Mouse (Mus musculus): ENCODE data around the gene Nptn. TPM values are rescaled to one million over a fixed set of nuclear protein-coding genes. Genes with fewer than 3 reads are reported as not detected.

Gene Nptn
- polyA plus RNA-seq, 1 experiment from 2014 or later = 85.5 TPM

GRCm38 (mm10) chr9:58657735-58658512 lies 75.9 kb downstream of the Nptn start:
- Histone ChIP-seq H3K9me3 (replicated peaks; ENCODE audit: control insufficient read depth, low read length) (no peaks in the 10 kb centered on the region), H3K36me3 (ENCODE audit: control insufficient read depth, insufficient read depth) (peaks cover 17% of the 10 kb centered on the region), H3K9ac (ENCODE audit: low read depth, low read length) (peak overlapping the region; percentile 53), H3K4me1 (ENCODE audit: control insufficient read depth, low read depth, low read length) (peaks cover 66% of the 10 kb centered on the region), H3K4me2 (ENCODE audit: low read depth, low read length) (peak overlapping the region; percentile 54), H3K27ac (ENCODE audit: low read length) (peak overlapping the region; percentile 95), H3K4me3 (ENCODE audit: low read depth, low read length) (peak overlapping the region; percentile 18), H3K27me3 (ENCODE audit: control insufficient read depth, insufficient read depth, low read depth, low read length) (no peaks in the 10 kb centered on the region)
- 20% methylated on average over 5 of the region's 5 CpGs for WGBS (ENCODE audit: insufficient replicate concordance)
- ATAC-seq (ENCODE audit: low read depth) = peak; percentile 85

- WGBS (ENCODE audit: insufficient replicate concordance) = 27% methylated on average over 4 of the region's 4 CpGs
- no peak for ATAC-seq (ENCODE audit: low read depth)
- no peak overlapping the region for H3K4me3 ChIP-seq (ENCODE audit: low read depth, low read length)
- H3K36me3 ChIP-seq (ENCODE audit: control insufficient read depth, insufficient read depth) = peaks cover 13% of the 10 kb centered on the region
- peak overlapping the region; percentile 95 for H3K27ac ChIP-seq (ENCODE audit: low read length)
- peak overlapping the region; percentile 54; the same call in 1 of the 2 replicates for H3K4me2 ChIP-seq (ENCODE audit: low read depth, low read length)
- peaks cover 70% of the 10 kb centered on the region for H3K4me1 ChIP-seq (ENCODE audit: control insufficient read depth, low read depth, low read length)
- no peaks in the 10 kb centered on the region for H3K9me3 ChIP-seq (replicated peaks; ENCODE audit: control insufficient read depth, low read length)
- H3K27me3 ChIP-seq (ENCODE audit: control insufficient read depth, insufficient read depth, low read depth, low read length) = no peaks in the 10 kb centered on the region
- peak overlapping the region; percentile 53 for H3K9ac ChIP-seq (ENCODE audit: low read depth, low read length)
Measured at GRCm38 (mm10) chr9:58658596-58659309, 76.7 kb downstream of the Nptn start.

DNA sequence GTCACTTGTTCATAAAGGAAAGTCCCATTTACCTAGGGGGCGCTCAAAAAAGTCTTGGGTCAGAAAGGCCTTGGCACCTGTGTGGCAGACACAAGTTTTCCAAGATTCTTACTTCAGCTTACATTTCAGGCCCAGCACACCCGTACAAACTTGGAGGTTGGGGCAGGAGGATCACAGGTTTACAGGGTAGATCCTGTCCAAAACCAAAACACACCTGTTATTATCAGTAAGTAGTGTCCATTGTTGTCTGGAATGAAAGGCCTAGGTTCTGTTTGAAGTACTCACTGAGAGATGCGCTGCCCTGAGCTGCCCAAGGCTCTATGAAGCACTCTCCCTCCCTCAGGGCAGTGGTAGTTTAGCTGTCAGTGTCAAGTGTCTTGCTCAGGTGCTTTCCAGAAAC lies 77.3 kb downstream of the Nptn start:
- peak overlapping the region; percentile 53 for H3K9ac ChIP-seq (ENCODE audit: low read depth, low read length)
- no peak overlapping the region for H3K4me3 ChIP-seq (ENCODE audit: low read depth, low read length)
- no peak for ATAC-seq (ENCODE audit: low read depth)
- peak overlapping the region; percentile 95 for H3K27ac ChIP-seq (ENCODE audit: low read length)
- 65% methylated on average over 3 of the region's 3 CpGs for WGBS (ENCODE audit: insufficient replicate concordance)
- H3K4me1 ChIP-seq (ENCODE audit: control insufficient read depth, low read depth, low read length) = peaks cover 69% of the 10 kb centered on the region
- peak overlapping the region; percentile 43 for H3K4me2 ChIP-seq (ENCODE audit: low read depth, low read length)
- peaks cover 15% of the 10 kb centered on the region for H3K36me3 ChIP-seq (ENCODE audit: control insufficient read depth, insufficient read depth)
- no peaks in the 10 kb centered on the region for H3K9me3 ChIP-seq (replicated peaks; ENCODE audit: control insufficient read depth, low read length)
- no peaks in the 10 kb centered on the region for H3K27me3 ChIP-seq (ENCODE audit: control insufficient read depth, insufficient read depth, low read depth, low read length)

DNA sequence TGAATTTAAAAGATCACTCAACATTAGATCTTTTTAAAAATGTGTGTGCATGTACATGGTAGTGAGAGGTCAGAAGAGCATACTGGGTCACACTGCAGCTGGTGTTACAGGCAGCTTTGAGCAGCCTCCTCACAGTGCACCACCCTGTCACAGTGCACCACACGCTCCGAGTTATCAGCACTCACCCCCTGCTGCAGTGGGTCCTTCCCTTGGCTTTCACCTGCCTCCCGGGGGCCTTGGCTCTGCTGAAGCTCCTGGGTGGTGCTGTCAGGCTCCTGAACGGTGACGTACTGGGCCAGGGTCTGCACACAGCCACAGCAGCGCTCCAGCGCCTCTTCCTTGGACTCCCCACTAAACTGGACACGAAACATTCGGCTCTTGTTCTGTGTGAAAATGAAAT lies 77.9 kb downstream of the Nptn start:
- H3K4me3 ChIP-seq (ENCODE audit: low read depth, low read length) = no peak overlapping the region
- H3K27me3 ChIP-seq (ENCODE audit: control insufficient read depth, insufficient read depth, low read depth, low read length) = no peaks in the 10 kb centered on the region
- H3K4me1 ChIP-seq (ENCODE audit: control insufficient read depth, low read depth, low read length) = peaks cover 62% of the 10 kb centered on the region
- peak overlapping the region; percentile 43 for H3K4me2 ChIP-seq (ENCODE audit: low read depth, low read length)
- peak; percentile 79 for ATAC-seq (ENCODE audit: low read depth)
- no peaks in the 10 kb centered on the region for H3K9me3 ChIP-seq (replicated peaks; ENCODE audit: control insufficient read depth, low read length)
- H3K36me3 ChIP-seq (ENCODE audit: control insufficient read depth, insufficient read depth) = peaks cover 14% of the 10 kb centered on the region
- peak overlapping the region; percentile 95 for H3K27ac ChIP-seq (ENCODE audit: low read length)
- H3K9ac ChIP-seq (ENCODE audit: low read depth, low read length) = peak overlapping the region; percentile 53
- WGBS (ENCODE audit: insufficient replicate concordance) = 42% methylated on average over 9 of the region's 9 CpGs

DNA sequence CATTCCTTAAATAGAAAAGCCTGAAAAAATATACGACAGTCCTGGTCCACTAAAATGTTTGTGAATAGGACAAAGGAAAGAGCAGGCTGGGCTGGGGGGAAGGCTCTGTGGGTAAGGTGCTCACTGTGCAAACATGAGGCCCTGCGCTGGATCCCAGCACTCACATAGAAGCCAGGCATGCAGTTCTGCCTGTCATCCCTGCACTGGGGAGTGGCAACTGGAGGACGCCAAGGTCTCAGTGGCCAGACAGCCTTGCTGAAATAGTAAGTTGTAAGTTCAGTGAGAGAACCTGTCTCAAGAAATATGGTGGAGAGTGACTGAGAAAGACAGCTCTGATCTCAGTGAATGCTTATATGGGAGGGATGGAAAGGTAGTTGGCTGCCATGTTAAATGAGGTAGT lies 78.6 kb downstream of the Nptn start:
- Histone ChIP-seq H3K36me3 (ENCODE audit: control insufficient read depth, insufficient read depth) (peaks cover 18% of the 10 kb centered on the region), H3K9ac (ENCODE audit: low read depth, low read length) (peak overlapping the region; percentile 13)

GRCm38 (mm10) chr9:58662007-58662406 lies 80.0 kb downstream of the Nptn start:
- peaks cover 54% of the 10 kb centered on the region for H3K4me1 ChIP-seq (ENCODE audit: control insufficient read depth, low read depth, low read length)
- no peak overlapping the region for H3K4me3 ChIP-seq (ENCODE audit: low read depth, low read length)
- ATAC-seq (ENCODE audit: low read depth) = no peak
- H3K36me3 ChIP-seq (ENCODE audit: control insufficient read depth, insufficient read depth) = peaks cover 26% of the 10 kb centered on the region
- H3K9ac ChIP-seq (ENCODE audit: low read depth, low read length) = no peak overlapping the region; the same call in none of the 2 replicates
- WGBS (ENCODE audit: insufficient replicate concordance) = 83% methylated on average over 4 of the region's 4 CpGs
- H3K27me3 ChIP-seq (ENCODE audit: control insufficient read depth, insufficient read depth, low read depth, low read length) = no peaks in the 10 kb centered on the region
- H3K4me2 ChIP-seq (ENCODE audit: low read depth, low read length) = peak overlapping the region; percentile 24; the same call in 1 of the 2 replicates
- peak overlapping the region; percentile 87 for H3K27ac ChIP-seq (ENCODE audit: low read length)
- no peaks in the 10 kb centered on the region for H3K9me3 ChIP-seq (replicated peaks; ENCODE audit: control insufficient read depth, low read length)

More for the DNA sequence above, 78.6 kb downstream of the Nptn start:
- H3K4me1 ChIP-seq (ENCODE audit: control insufficient read depth, low read depth, low read length) = peaks cover 59% of the 10 kb centered on the region
- H3K27me3 ChIP-seq (ENCODE audit: control insufficient read depth, insufficient read depth, low read depth, low read length) = no peaks in the 10 kb centered on the region
- H3K27ac ChIP-seq (ENCODE audit: low read length) = peak overlapping the region; percentile 87
- ATAC-seq (ENCODE audit: low read depth) = no peak
- H3K9me3 ChIP-seq (replicated peaks; ENCODE audit: control insufficient read depth, low read length) = no peaks in the 10 kb centered on the region
- H3K4me3 ChIP-seq (ENCODE audit: low read depth, low read length) = no peak overlapping the region
- 71% methylated on average over 3 of the region's 3 CpGs for WGBS (ENCODE audit: insufficient replicate concordance)
- no peak overlapping the region for H3K4me2 ChIP-seq (ENCODE audit: low read depth, low read length)

GRCm38 (mm10) chr9:58662791-58663190 lies 80.8 kb downstream of the Nptn start:
- peak; percentile 15; the same call in 1 of the 2 replicates for ATAC-seq (ENCODE audit: low read depth)
- Histone ChIP-seq H3K9me3 (replicated peaks; ENCODE audit: control insufficient read depth, low read length) (no peaks in the 10 kb centered on the region), H3K4me3 (ENCODE audit: low read depth, low read length) (no peak overlapping the region), H3K9ac (ENCODE audit: low read depth, low read length) (peak overlapping the region; percentile 17), H3K27me3 (ENCODE audit: control insufficient read depth, insufficient read depth, low read depth, low read length) (no peaks in the 10 kb centered on the region), H3K27ac (ENCODE audit: low read length) (peak overlapping the region; percentile 87), H3K36me3 (ENCODE audit: control insufficient read depth, insufficient read depth) (peaks cover 28% of the 10 kb centered on the region), H3K4me2 (ENCODE audit: low read depth, low read length) (peak overlapping the region; percentile 24; the same call in 1 of the 2 replicates), H3K4me1 (ENCODE audit: control insufficient read depth, low read depth, low read length) (peaks cover 57% of the 10 kb centered on the region)
- 28% methylated on average over 3 of the region's 3 CpGs for WGBS (ENCODE audit: insufficient replicate concordance)

- H3K9ac ChIP-seq (ENCODE audit: low read depth, low read length) = no peak overlapping the region
- no peak for ATAC-seq (ENCODE audit: low read depth)
- H3K4me3 ChIP-seq (ENCODE audit: low read depth, low read length) = no peak overlapping the region
- H3K36me3 ChIP-seq (ENCODE audit: control insufficient read depth, insufficient read depth) = peaks cover 26% of the 10 kb centered on the region
- 86% methylated on average over 9 of the region's 9 CpGs for WGBS (ENCODE audit: insufficient replicate concordance)
- no peak overlapping the region for H3K27ac ChIP-seq (ENCODE audit: low read length)
- H3K27me3 ChIP-seq (ENCODE audit: control insufficient read depth, insufficient read depth, low read depth, low read length) = no peaks in the 10 kb centered on the region
- no peak overlapping the region for H3K4me2 ChIP-seq (ENCODE audit: low read depth, low read length)
- peaks cover 32% of the 10 kb centered on the region for H3K4me1 ChIP-seq (ENCODE audit: control insufficient read depth, low read depth, low read length)
- H3K9me3 ChIP-seq (replicated peaks; ENCODE audit: control insufficient read depth, low read length) = no peaks in the 10 kb centered on the region
Measured at GRCm38 (mm10) chr9:58665492-58665891, 83.5 kb downstream of the Nptn start.

- Histone ChIP-seq H3K36me3 (ENCODE audit: control insufficient read depth, insufficient read depth) (peaks cover 26% of the 10 kb centered on the region), H3K4me3 (ENCODE audit: low read depth, low read length) (no peak overlapping the region), H3K9ac (ENCODE audit: low read depth, low read length) (no peak overlapping the region), H3K9me3 (replicated peaks; ENCODE audit: control insufficient read depth, low read length) (no peaks in the 10 kb centered on the region), H3K4me1 (ENCODE audit: control insufficient read depth, low read depth, low read length) (peaks cover 25% of the 10 kb centered on the region), H3K27ac (ENCODE audit: low read length) (no peak overlapping the region), H3K4me2 (ENCODE audit: low read depth, low read length) (no peak overlapping the region), H3K27me3 (ENCODE audit: control insufficient read depth, insufficient read depth, low read depth, low read length) (no peaks in the 10 kb centered on the region)
- 83% methylated on average over 9 of the region's 9 CpGs for WGBS (ENCODE audit: insufficient replicate concordance)
- no peak for ATAC-seq (ENCODE audit: low read depth)
Measured at GRCm38 (mm10) chr9:58666191-58666590, 84.2 kb downstream of the Nptn start.

Measured in liver, embryonic 16.5 days (tissue).